Mouse (Mus musculus): ENCODE results near the gene Foxp4. TPM values are rescaled to one million over a fixed set of nuclear protein-coding genes. Genes with fewer than 3 reads are reported as not detected.

Foxp4 gene
- total RNA-seq, 1 experiment from 2014 or later = 13.2 TPM

- ATAC-seq (ENCODE audit: extremely low read depth, insufficient number of reproducible peaks, low FRiP score, poor library complexity, severe bottlenecking) = no peak
These were observed 14.4 kb upstream of the Foxp4 start for GRCm38 (mm10) chr17:47938839-47939238.

GRCm38 (mm10) chr17:47937926-47938600 lies 13.6 kb upstream of the Foxp4 start:
- no peak for ATAC-seq (ENCODE audit: extremely low read depth, insufficient number of reproducible peaks, low FRiP score, poor library complexity, severe bottlenecking)

GRCm38 (mm10) chr17:47936591-47936990 lies 12.1 kb upstream of the Foxp4 start:
- ATAC-seq (ENCODE audit: extremely low read depth, insufficient number of reproducible peaks, low FRiP score, poor library complexity, severe bottlenecking) = no peak

GRCm38 (mm10) chr17:47929431-47929830 lies 5.0 kb upstream of the Foxp4 start:
- no peak for ATAC-seq (ENCODE audit: extremely low read depth, insufficient number of reproducible peaks, low FRiP score, poor library complexity, severe bottlenecking)

- no peak for ATAC-seq (ENCODE audit: extremely low read depth, insufficient number of reproducible peaks, low FRiP score, poor library complexity, severe bottlenecking)
These were observed 1.5 kb upstream of the Foxp4 start for GRCm38 (mm10) chr17:47925988-47926387.

GRCm38 (mm10) chr17:47925340-47925926 lies 988 bp upstream of the Foxp4 start:
- no peak for ATAC-seq (ENCODE audit: extremely low read depth, insufficient number of reproducible peaks, low FRiP score, poor library complexity, severe bottlenecking)

- no peak for ATAC-seq (ENCODE audit: extremely low read depth, insufficient number of reproducible peaks, low FRiP score, poor library complexity, severe bottlenecking)
These were observed 615 bp downstream of the Foxp4 start for GRCm38 (mm10) chr17:47923678-47924382.

GRCm38 (mm10) chr17:47923011-47923677 lies 1.3 kb downstream of the Foxp4 start:
- no peak for ATAC-seq (ENCODE audit: extremely low read depth, insufficient number of reproducible peaks, low FRiP score, poor library complexity, severe bottlenecking)

- no peak for ATAC-seq (ENCODE audit: extremely low read depth, insufficient number of reproducible peaks, low FRiP score, poor library complexity, severe bottlenecking)
These were observed 1.9 kb downstream of the Foxp4 start for GRCm38 (mm10) chr17:47922579-47922978.

- no peak for ATAC-seq (ENCODE audit: extremely low read depth, insufficient number of reproducible peaks, low FRiP score, poor library complexity, severe bottlenecking)
These were observed 2.3 kb downstream of the Foxp4 start for GRCm38 (mm10) chr17:47922116-47922515.

- no peak for ATAC-seq (ENCODE audit: extremely low read depth, insufficient number of reproducible peaks, low FRiP score, poor library complexity, severe bottlenecking)
These were observed 3.2 kb downstream of the Foxp4 start for GRCm38 (mm10) chr17:47921136-47921665.

- no peak for ATAC-seq (ENCODE audit: extremely low read depth, insufficient number of reproducible peaks, low FRiP score, poor library complexity, severe bottlenecking)
These were observed 4.6 kb downstream of the Foxp4 start for GRCm38 (mm10) chr17:47919826-47920225.

- ATAC-seq (ENCODE audit: extremely low read depth, insufficient number of reproducible peaks, low FRiP score, poor library complexity, severe bottlenecking) = no peak
These were observed 6.5 kb downstream of the Foxp4 start for GRCm38 (mm10) chr17:47917907-47918306.

GRCm38 (mm10) chr17:47917212-47917611 lies 7.2 kb downstream of the Foxp4 start:
- ATAC-seq (ENCODE audit: extremely low read depth, insufficient number of reproducible peaks, low FRiP score, poor library complexity, severe bottlenecking) = no peak

- no peak for ATAC-seq (ENCODE audit: extremely low read depth, insufficient number of reproducible peaks, low FRiP score, poor library complexity, severe bottlenecking)
These were observed 9.7 kb downstream of the Foxp4 start for GRCm38 (mm10) chr17:47914676-47915219.

GRCm38 (mm10) chr17:47909091-47910001 lies 15.1 kb downstream of the Foxp4 start:
- peak; percentile 60 for ATAC-seq (ENCODE audit: extremely low read depth, insufficient number of reproducible peaks, low FRiP score, poor library complexity, severe bottlenecking)

GRCm38 (mm10) chr17:47908079-47908478 lies 16.4 kb downstream of the Foxp4 start:
- ATAC-seq (ENCODE audit: extremely low read depth, insufficient number of reproducible peaks, low FRiP score, poor library complexity, severe bottlenecking) = no peak

- ATAC-seq (ENCODE audit: extremely low read depth, insufficient number of reproducible peaks, low FRiP score, poor library complexity, severe bottlenecking) = no peak
These were observed 17.0 kb downstream of the Foxp4 start for GRCm38 (mm10) chr17:47907366-47907920.
